Mouse (Mus musculus) embryonic fibroblast, embryonic 13.5 days (primary cell): Measurements from ENCODE around the gene Tmem86b. TPM values are rescaled to one million over a fixed set of nuclear protein-coding genes. Genes with fewer than 3 reads are reported as not detected.
"Not testable (repeated sequence)": the region's sequence is repeated elsewhere in the genome, so short reads cannot be mapped to it uniquely, and the experiment has no call there.

ENCODE experiments used
- H3K27ac ChIP-seq: 2 replicates; pipeline ENCODE4 v1.5.1; 2012; ENCODE audit warnings: low read length, control low read depth, inconsistent platforms; ENCODE audit not compliant: insufficient read depth
- H3K4me1 ChIP-seq: 2 replicates; pipeline ENCODE4 v1.6.1; 2011; ENCODE audit warnings: low read length; ENCODE audit not compliant: control insufficient read depth, insufficient read depth
- H3K4me3 ChIP-seq: 2 replicates; pipeline ENCODE4 v1.5.1; 2011; ENCODE audit warnings: mild to moderate bottlenecking, control low read depth, low read length; ENCODE audit not compliant: insufficient read depth
- CTCF ChIP-seq: IDR thresholded peaks from 2 replicates; pipeline ENCODE4 v1.5.1; 2011; ENCODE audit warnings: mild to moderate bottlenecking, control low read depth, low read length, moderate library complexity, borderline replicate concordance; ENCODE audit not compliant: insufficient read depth
- POLR2A ChIP-seq: IDR thresholded peaks from 2 replicates; pipeline ENCODE4 v1.6.1; 2011; ENCODE audit warnings: low read depth, mild to moderate bottlenecking, control low read depth, low read length, moderate library complexity
- polyA plus RNA-seq: library from polyadenylated mRNA; stranded (reverse); fragments of >200 nt; gene quantifications from 2 replicates; pipeline ENCODE4 v1.2.4, GENCODE M21; 2011; ENCODE audit warnings: low read depth; ENCODE audit not compliant: missing spikeins, insufficient read length

Gene Tmem86b
- polyA plus RNA-seq, 1 experiment: 4.7 TPM

GRCm38 (mm10) chr7:4602969-4603368 lies 28.3 kb downstream of the Tmem86b start:
- no peak overlapping the region for H3K27ac ChIP-seq
- H3K4me3 ChIP-seq: no peak overlapping the region
- TF ChIP-seq POLR2A (no peak), CTCF (no peak)
- H3K4me1 ChIP-seq: no peaks in the 10 kb centered on the region

GRCm38 (mm10) chr7:4597046-4597445 lies 34.2 kb downstream of the Tmem86b start:
- not testable (repeated sequence) for H3K27ac ChIP-seq, H3K4me1 ChIP-seq, H3K4me3 ChIP-seq

GRCm38 (mm10) chr7:4581481-4581880 lies 49.7 kb downstream of the Tmem86b start:
- not testable (repeated sequence) for H3K4me3 ChIP-seq, H3K4me1 ChIP-seq, H3K27ac ChIP-seq

Other genes starting within 250 kb of the Tmem86b start
- gene Gp6, start 233.7 kb downstream of the Tmem86b start, polyA plus RNA-seq: not detected in 2 replicates
- 14.7 and 16.8 TPM in 2 replicates for gene Rdh13, start 185.8 kb downstream of the Tmem86b start, polyA plus RNA-seq
- gene Eps8l1, start 170.7 kb downstream of the Tmem86b start, polyA plus RNA-seq: 2.1 and 2.9 TPM in 2 replicates
- 72.2 and 79.4 TPM in 2 replicates for gene Ppp1r12c, start 129.7 kb downstream of the Tmem86b start, polyA plus RNA-seq
- gene Tnnt1, start 115.0 kb downstream of the Tmem86b start, polyA plus RNA-seq: 1.4 and 1.7 TPM in 2 replicates
- 1.2 and 4.0 TPM in 2 replicates for gene Tnni3, start 107.2 kb downstream of the Tmem86b start, polyA plus RNA-seq
- gene Dnaaf3, start 99.0 kb downstream of the Tmem86b start, polyA plus RNA-seq: 2.2 and 3.2 TPM in 2 replicates
- 1.7 and 2.3 TPM in 2 replicates for gene Syt5, start 83.9 kb downstream of the Tmem86b start, polyA plus RNA-seq
- gene Ptprh, start 27.4 kb downstream of the Tmem86b start, polyA plus RNA-seq: not detected in 2 replicates
- 47.6 and 60.3 TPM in 2 replicates for gene Ppp6r1, start 27.6 kb upstream of the Tmem86b start, polyA plus RNA-seq
- 31.3 and 32.1 TPM in 2 replicates for gene Hspbp1, start 53.6 kb upstream of the Tmem86b start, polyA plus RNA-seq
- gene Brsk1, start 59.2 kb upstream of the Tmem86b start, polyA plus RNA-seq: 11.3 and 15.1 TPM in 2 replicates
- not detected in 2 replicates for gene Tmem150b, start 93.8 kb upstream of the Tmem86b start, polyA plus RNA-seq
- gene Kmt5c, start 108.7 kb upstream of the Tmem86b start, polyA plus RNA-seq: 15.9 and 18.3 TPM in 2 replicates
- gene Cox6b2, start 121.7 kb upstream of the Tmem86b start, polyA plus RNA-seq: 62.2 and 87.1 TPM in 2 replicates
- gene Fam71e2, start 139.9 kb upstream of the Tmem86b start, polyA plus RNA-seq: not detected in 2 replicates
- gene Il11, start 151.4 kb upstream of the Tmem86b start, polyA plus RNA-seq: 3.3 and 7.8 TPM in 2 replicates
- not detected in 2 replicates for gene Tmem190, start 151.5 kb upstream of the Tmem86b start, polyA plus RNA-seq
- 4.3 and 5.3 TPM in 2 replicates for gene Tmem238, start 158.2 kb upstream of the Tmem86b start, polyA plus RNA-seq
- 404 and 438 TPM in 2 replicates for gene Rpl28, start 161.5 kb upstream of the Tmem86b start, polyA plus RNA-seq
- 172 and 191 TPM in 2 replicates for gene Ube2s, start 181.2 kb upstream of the Tmem86b start, polyA plus RNA-seq
- gene Shisa7, start 213.3 kb upstream of the Tmem86b start, polyA plus RNA-seq: not detected in 2 replicates
- 10.8 and 13.3 TPM in 2 replicates for gene Isoc2b, start 238.8 kb upstream of the Tmem86b start, polyA plus RNA-seq
- gene Isoc2a, start 245.7 kb upstream of the Tmem86b start, polyA plus RNA-seq: 9.3 and 11.2 TPM in 2 replicates